Comparison of ENCODE assay signal across 7 mouse cellular contexts in the genomic region with DNA sequence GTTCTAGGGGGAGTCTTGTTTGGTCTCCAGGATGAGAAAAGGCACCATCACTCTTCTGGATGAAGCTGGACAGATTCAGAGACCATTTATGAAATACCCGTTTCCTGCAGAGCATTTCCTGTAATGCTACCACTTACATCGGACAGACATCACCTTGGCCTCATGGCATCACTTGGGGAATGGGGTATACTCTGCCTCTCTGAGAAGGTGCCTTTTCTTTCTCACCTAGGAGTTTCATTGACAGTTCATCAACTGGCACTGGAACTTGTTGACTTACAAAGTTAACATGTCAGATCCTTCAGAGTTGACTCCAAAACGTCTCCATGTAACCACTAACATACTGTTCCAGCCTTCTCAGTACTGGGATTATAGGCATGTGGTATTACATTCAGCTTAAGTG. TPM values are rescaled to one million over a fixed set of nuclear protein-coding genes. Genes with fewer than 3 reads are reported as not detected.
DNase-seq lines count a peak whose midpoint lies in the region; ATAC-seq lines count a peak whose summit lies in the region.

No protein-coding gene starts in this region.

- no peaks in the 10 kb centered on the region for H3K36me3 ChIP-seq in lung, embryonic 15.5 days
- no peaks in the 10 kb centered on the region for H3K36me3 ChIP-seq in forebrain, embryonic 12.5 days (replicated peaks)
- H3K36me3 ChIP-seq in limb, embryonic 13.5 days, result no peaks in the 10 kb centered on the region
- no peaks in the 10 kb centered on the region for H3K36me3 ChIP-seq in stomach, embryonic 15.5 days

- ATAC-seq in lung, embryonic 15.5 days (ENCODE audit: borderline replicate concordance, extremely low read depth, low FRiP score, low TSS enrichment), result no peak
- no peak for ATAC-seq in forebrain, embryonic 12.5 days (ENCODE audit: low FRiP score)
- no peak for ATAC-seq in limb, embryonic 13.5 days (ENCODE audit: low FRiP score, low read depth)
- ATAC-seq in stomach, embryonic 15.5 days (ENCODE audit: insufficient read depth, low FRiP score, low read depth), result no peak
- no peak for ATAC-seq in frontal cortex, adult (ENCODE audit: low TSS enrichment)

- H3K4me2 ChIP-seq in lung, embryonic 15.5 days, result peak overlapping the region; percentile 72
- H3K4me2 ChIP-seq in forebrain, embryonic 12.5 days, result peak overlapping the region; percentile 82; the same call in 1 of the 2 replicates
- peak overlapping the region; percentile 77 for H3K4me2 ChIP-seq in limb, embryonic 13.5 days (replicated peaks)
- H3K4me2 ChIP-seq in stomach, embryonic 15.5 days, result peak overlapping the region; percentile 73

- H3K4me3 ChIP-seq in lung, embryonic 15.5 days, result peak overlapping the region; percentile 83; the same call in 1 of the 2 replicates
- H3K4me3 ChIP-seq in forebrain, embryonic 12.5 days (replicated peaks), result peak overlapping the region; percentile 68; the same call in 1 of the 2 replicates
- peak overlapping the region; percentile 81 for H3K4me3 ChIP-seq in limb, embryonic 13.5 days
- 0 out of 2 replicates have a peak overlapping the region, but pooled peaks have one; percentile 79 for H3K4me3 ChIP-seq in stomach, embryonic 15.5 days (replicated peaks)

- H3K27me3 ChIP-seq in lung, embryonic 15.5 days, result no peaks in the 10 kb centered on the region
- no peaks in the 10 kb centered on the region for H3K27me3 ChIP-seq in forebrain, embryonic 12.5 days
- H3K27me3 ChIP-seq in limb, embryonic 13.5 days, result no peaks in the 10 kb centered on the region
- no peaks in the 10 kb centered on the region for H3K27me3 ChIP-seq in stomach, embryonic 15.5 days (replicated peaks)

- no peaks in the 10 kb centered on the region for H3K9me3 ChIP-seq in lung, embryonic 15.5 days
- no peaks in the 10 kb centered on the region for H3K9me3 ChIP-seq in forebrain, embryonic 12.5 days
- H3K9me3 ChIP-seq in limb, embryonic 13.5 days, result no peaks in the 10 kb centered on the region
- H3K9me3 ChIP-seq in stomach, embryonic 15.5 days, result no peaks in the 10 kb centered on the region

- WGBS in lung, embryonic 15.5 days, result 52% methylated on average over 3 of the region's 3 CpGs
- 87% methylated on average over 3 of the region's 3 CpGs for WGBS in forebrain, embryonic 12.5 days
- WGBS in limb, embryonic 13.5 days, result 76% methylated on average over 3 of the region's 3 CpGs
- 67% methylated on average over 3 of the region's 3 CpGs for WGBS in stomach, embryonic 15.5 days

- DNase-seq in lung, postnatal 36 days, result no peak
- DNase-seq in left cerebral cortex, adult 18-20 months (ENCODE audit: low spot score in 2 of 2), result no peak

- H3K27ac ChIP-seq in lung, embryonic 15.5 days, result no peak overlapping the region
- no peak overlapping the region for H3K27ac ChIP-seq in forebrain, embryonic 12.5 days
- no peak overlapping the region for H3K27ac ChIP-seq in limb, embryonic 13.5 days
- peak overlapping the region; percentile 96; the same call in 1 of the 2 replicates for H3K27ac ChIP-seq in stomach, embryonic 15.5 days

- no peak overlapping the region for H3K9ac ChIP-seq in lung, embryonic 15.5 days
- H3K9ac ChIP-seq in forebrain, embryonic 12.5 days, result peak overlapping the region; percentile 81; the same call in 1 of the 2 replicates
- H3K9ac ChIP-seq in limb, embryonic 13.5 days, result peak overlapping the region; percentile 92
- H3K9ac ChIP-seq in stomach, embryonic 15.5 days, result no peak overlapping the region

- H3K4me1 ChIP-seq in lung, embryonic 15.5 days, result peaks cover 24% of the 10 kb centered on the region
- H3K4me1 ChIP-seq in forebrain, embryonic 12.5 days, result peaks cover 25% of the 10 kb centered on the region
- peaks cover 26% of the 10 kb centered on the region for H3K4me1 ChIP-seq in limb, embryonic 13.5 days
- H3K4me1 ChIP-seq in stomach, embryonic 15.5 days, result peaks cover 18% of the 10 kb centered on the region

RNA-seq across cellular contexts. Expression of a gene that starts 0.9 kb away (rescaled TPM):
- 24.3 and 24.5 TPM in 2 replicates for polyA plus RNA-seq in lung, embryonic 15.5 days (2015; fragmentation: Nextera tagmentation; extraction: Ambion mirVana)
- polyA plus RNA-seq in forebrain, embryonic 12.5 days (2016; fragmentation: Nextera tagmentation; extraction: Ambion mirVana), result 19.2 and 20.0 TPM in 2 replicates
- polyA plus RNA-seq in limb, embryonic 13.5 days (2015; fragmentation: Nextera tagmentation; extraction: Ambion mirVana), result 29.1 and 29.5 TPM in 2 replicates
- 23.7 and 26.7 TPM in 2 replicates for polyA plus RNA-seq in stomach, embryonic 15.5 days (2015; fragmentation: Nextera tagmentation; extraction: Ambion mirVana)
- 10 to 100 TPM; 18.5 to 20.9 TPM for total RNA-seq in left cerebral cortex, adult 18-20 months (2021)

Comparison
In these comparisons a context has a peak if more than half of its experiments do, and no peak if none do; other contexts are left out.
1. H3K9ac ChIP-seq: peak in forebrain, embryonic 12.5 days (single experiment) and limb, embryonic 13.5 days (single experiment); none in lung, embryonic 15.5 days (single experiment) and stomach, embryonic 15.5 days (single experiment).
2. Peak in every context shown above with its lines, with median percentiles within 50 percentile points of each other: H3K4me2 ChIP-seq and H3K4me3 ChIP-seq.